Mouse (Mus musculus): ENCODE data around the gene Creb5. TPM values are rescaled to one million over a fixed set of nuclear protein-coding genes. Genes with fewer than 3 reads are reported as not detected.

The Creb5 gene
- polyA plus RNA-seq, 1 experiment from 2014 or later = 39.0 TPM

- Histone ChIP-seq H3K9ac (ENCODE audit: low read length) (no peak overlapping the region), H3K27me3 (ENCODE audit: control insufficient read depth, insufficient read depth, low read length) (no peaks in the 10 kb centered on the region), H3K9me3 (ENCODE audit: control insufficient read depth, low read length) (no peaks in the 10 kb centered on the region), H3K4me3 (ENCODE audit: low read depth, low read length) (no peak overlapping the region), H3K4me1 (replicated peaks; ENCODE audit: control insufficient read depth, insufficient read depth, low read length) (0 out of 2 replicates have a peak, but pooled peaks cover 4% of the 10 kb centered on the region), H3K4me2 (ENCODE audit: low read depth, low read length, severe bottlenecking) (no peak overlapping the region), H3K27ac (ENCODE audit: low read depth, low read length) (no peak overlapping the region), H3K36me3 (ENCODE audit: control insufficient read depth, insufficient read depth, low read length) (no peaks in the 10 kb centered on the region)
- WGBS = 86% methylated on average over 8 of the region's 8 CpGs
- ATAC-seq (replicated peaks; ENCODE audit: low FRiP score) (no peak), DNase-seq (ENCODE audit: low spot score) (no peak)
These were observed 366.8 kb downstream of the Creb5 start for GRCm38 (mm10) chr6:53653706-53654360.

- DNase-seq (ENCODE audit: low spot score) = no peak
- Histone ChIP-seq H3K4me1 (replicated peaks; ENCODE audit: control insufficient read depth, insufficient read depth, low read length) (0 out of 2 replicates have a peak, but pooled peaks cover 4% of the 10 kb centered on the region), H3K4me3 (ENCODE audit: low read depth, low read length) (no peak overlapping the region), H3K27ac (ENCODE audit: low read depth, low read length) (no peak overlapping the region), H3K36me3 (ENCODE audit: control insufficient read depth, insufficient read depth, low read length) (no peaks in the 10 kb centered on the region), H3K9ac (ENCODE audit: low read length) (no peak overlapping the region), H3K27me3 (ENCODE audit: control insufficient read depth, insufficient read depth, low read length) (no peaks in the 10 kb centered on the region), H3K4me2 (ENCODE audit: low read depth, low read length, severe bottlenecking) (no peak overlapping the region), H3K9me3 (ENCODE audit: control insufficient read depth, low read length) (no peaks in the 10 kb centered on the region)
- no peak for ATAC-seq (replicated peaks; ENCODE audit: low FRiP score)
- 78% methylated on average over 12 of the region's 12 CpGs for WGBS
These were observed 367.3 kb downstream of the Creb5 start for GRCm38 (mm10) chr6:53654361-53654824.

- 0 out of 2 replicates have a peak, but pooled peaks cover 2% of the 10 kb centered on the region for H3K4me1 ChIP-seq (replicated peaks; ENCODE audit: control insufficient read depth, insufficient read depth, low read length)
- DNase-seq (ENCODE audit: low spot score) (no peak), ATAC-seq (replicated peaks; ENCODE audit: low FRiP score) (no peak)
- H3K4me2 ChIP-seq (ENCODE audit: low read depth, low read length, severe bottlenecking) = no peak overlapping the region
- no peaks in the 10 kb centered on the region for H3K36me3 ChIP-seq (ENCODE audit: control insufficient read depth, insufficient read depth, low read length)
- H3K27me3 ChIP-seq (ENCODE audit: control insufficient read depth, insufficient read depth, low read length) = no peaks in the 10 kb centered on the region
- no peaks in the 10 kb centered on the region for H3K9me3 ChIP-seq (ENCODE audit: control insufficient read depth, low read length)
- no peak overlapping the region for H3K27ac ChIP-seq (ENCODE audit: low read depth, low read length)
- WGBS = 92% methylated on average over 3 of the region's 3 CpGs
- no peak overlapping the region for H3K9ac ChIP-seq (ENCODE audit: low read length)
- H3K4me3 ChIP-seq (ENCODE audit: low read depth, low read length) = no peak overlapping the region
These were observed 369.4 kb downstream of the Creb5 start for GRCm38 (mm10) chr6:53656466-53656865.

- Histone ChIP-seq H3K36me3 (ENCODE audit: control insufficient read depth, insufficient read depth, low read length) (no peaks in the 10 kb centered on the region), H3K27me3 (ENCODE audit: control insufficient read depth, insufficient read depth, low read length) (no peaks in the 10 kb centered on the region), H3K4me2 (ENCODE audit: low read depth, low read length, severe bottlenecking) (no peak overlapping the region), H3K27ac (ENCODE audit: low read depth, low read length) (no peak overlapping the region), H3K4me1 (replicated peaks; ENCODE audit: control insufficient read depth, insufficient read depth, low read length) (0 out of 2 replicates have a peak, but pooled peaks cover 2% of the 10 kb centered on the region), H3K9ac (ENCODE audit: low read length) (no peak overlapping the region), H3K9me3 (ENCODE audit: control insufficient read depth, low read length) (no peaks in the 10 kb centered on the region), H3K4me3 (ENCODE audit: low read depth, low read length) (no peak overlapping the region)
- WGBS = 74% methylated on average over 4 of the region's 4 CpGs
- no peak for DNase-seq (ENCODE audit: low spot score)
- ATAC-seq (replicated peaks; ENCODE audit: low FRiP score) = no peak
These were observed 370.4 kb downstream of the Creb5 start for GRCm38 (mm10) chr6:53657483-53657882.

GRCm38 (mm10) chr6:53662858-53663833, 376.1 kb downstream of the Creb5 start:
- H3K4me2 ChIP-seq (ENCODE audit: low read depth, low read length, severe bottlenecking) = no peak overlapping the region
- DNase-seq (ENCODE audit: low spot score) = peak; percentile 55

GRCm38 (mm10) chr6:53664759-53665158, 377.7 kb downstream of the Creb5 start:
- H3K9ac ChIP-seq (ENCODE audit: low read length) = no peak overlapping the region
- no peaks in the 10 kb centered on the region for H3K9me3 ChIP-seq (ENCODE audit: control insufficient read depth, low read length)
- no peak overlapping the region for H3K4me2 ChIP-seq (ENCODE audit: low read depth, low read length, severe bottlenecking)
- H3K27me3 ChIP-seq (ENCODE audit: control insufficient read depth, insufficient read depth, low read length) = no peaks in the 10 kb centered on the region
- H3K36me3 ChIP-seq (ENCODE audit: control insufficient read depth, insufficient read depth, low read length) = no peaks in the 10 kb centered on the region
- ATAC-seq (replicated peaks; ENCODE audit: low FRiP score) = no peak
- 79% methylated on average over 1 of the region's 1 CpGs for WGBS
- no peaks in the 10 kb centered on the region for H3K4me1 ChIP-seq (replicated peaks; ENCODE audit: control insufficient read depth, insufficient read depth, low read length)
- no peak for DNase-seq (ENCODE audit: low spot score)
- H3K27ac ChIP-seq (ENCODE audit: low read depth, low read length) = no peak overlapping the region
- no peak overlapping the region for H3K4me3 ChIP-seq (ENCODE audit: low read depth, low read length)

More at GRCm38 (mm10) chr6:53662858-53663833, 376.1 kb downstream of the Creb5 start:
- Histone ChIP-seq H3K36me3 (ENCODE audit: control insufficient read depth, insufficient read depth, low read length) (no peaks in the 10 kb centered on the region), H3K27ac (ENCODE audit: low read depth, low read length) (no peak overlapping the region), H3K4me1 (replicated peaks; ENCODE audit: control insufficient read depth, insufficient read depth, low read length) (no peaks in the 10 kb centered on the region), H3K4me3 (ENCODE audit: low read depth, low read length) (no peak overlapping the region), H3K9me3 (ENCODE audit: control insufficient read depth, low read length) (no peaks in the 10 kb centered on the region), H3K27me3 (ENCODE audit: control insufficient read depth, insufficient read depth, low read length) (no peaks in the 10 kb centered on the region), H3K9ac (ENCODE audit: low read length) (no peak overlapping the region)
- ATAC-seq (replicated peaks; ENCODE audit: low FRiP score) = 0 out of 2 replicates have a peak, but pooled peaks have one; percentile 27
- 81% methylated on average over 11 of the region's 11 CpGs for WGBS

GRCm38 (mm10) chr6:53666503-53666902, 379.4 kb downstream of the Creb5 start:
- Histone ChIP-seq H3K4me2 (ENCODE audit: low read depth, low read length, severe bottlenecking) (no peak overlapping the region), H3K27me3 (ENCODE audit: control insufficient read depth, insufficient read depth, low read length) (no peaks in the 10 kb centered on the region), H3K9ac (ENCODE audit: low read length) (no peak overlapping the region), H3K4me3 (ENCODE audit: low read depth, low read length) (no peak overlapping the region), H3K4me1 (replicated peaks; ENCODE audit: control insufficient read depth, insufficient read depth, low read length) (no peaks in the 10 kb centered on the region), H3K9me3 (ENCODE audit: control insufficient read depth, low read length) (no peaks in the 10 kb centered on the region), H3K36me3 (ENCODE audit: control insufficient read depth, insufficient read depth, low read length) (no peaks in the 10 kb centered on the region), H3K27ac (ENCODE audit: low read depth, low read length) (no peak overlapping the region)
- 83% methylated on average over 5 of the region's 5 CpGs for WGBS
- no peak for DNase-seq (ENCODE audit: low spot score)
- ATAC-seq (replicated peaks; ENCODE audit: low FRiP score) = no peak

GRCm38 (mm10) chr6:53678307-53678706, 391.2 kb downstream of the Creb5 start:
- Histone ChIP-seq H3K9me3 (ENCODE audit: control insufficient read depth, low read length) (no peaks in the 10 kb centered on the region), H3K27me3 (ENCODE audit: control insufficient read depth, insufficient read depth, low read length) (no peaks in the 10 kb centered on the region), H3K4me2 (ENCODE audit: low read depth, low read length, severe bottlenecking) (no peak overlapping the region), H3K36me3 (ENCODE audit: control insufficient read depth, insufficient read depth, low read length) (no peaks in the 10 kb centered on the region), H3K27ac (ENCODE audit: low read depth, low read length) (no peak overlapping the region), H3K4me1 (replicated peaks; ENCODE audit: control insufficient read depth, insufficient read depth, low read length) (no peaks in the 10 kb centered on the region), H3K4me3 (ENCODE audit: low read depth, low read length) (no peak overlapping the region), H3K9ac (ENCODE audit: low read length) (no peak overlapping the region)
- ATAC-seq (replicated peaks; ENCODE audit: low FRiP score) (no peak), DNase-seq (ENCODE audit: low spot score) (no peak)
- WGBS = 95% methylated on average over 1 of the region's 1 CpGs

Measured in forebrain, embryonic 11.5 days (tissue).